Mouse (Mus musculus) hindbrain, embryonic 16.5 days (tissue): ENCODE results near the gene Psme1. TPM values are rescaled to one million over a fixed set of nuclear protein-coding genes. Genes with fewer than 3 reads are reported as not detected.

Experiments used
- ATAC-seq: fragments of 200-750 bp; cut with Nextera tagmentation; 2 replicates; pipeline ENCODE4 v1.8.0; 2017; ENCODE audit warnings: moderate TSS enrichment, moderate library complexity
- H3K27ac ChIP-seq: fragments of 300-500 bp; sonication (generic); 2 replicates; pipeline ENCODE4 v1.5.1; 2014; ENCODE audit warnings: low read depth, mild to moderate bottlenecking, control low read depth, low read length, moderate library complexity
- H3K27me3 ChIP-seq: fragments of 300-500 bp; sonication (generic); replicated peaks from 2 replicates; pipeline ENCODE4 v1.6.1; 2014; ENCODE audit warnings: low read length; ENCODE audit not compliant: control insufficient read depth, insufficient read depth
- H3K36me3 ChIP-seq: fragments of 300-500 bp; sonication (generic); 2 replicates; pipeline ENCODE4 v1.6.1; 2014; ENCODE audit warnings: mild to moderate bottlenecking, low read length, moderate library complexity, mixed read lengths; ENCODE audit not compliant: control insufficient read depth, insufficient read depth
- H3K4me1 ChIP-seq: fragments of 300-500 bp; sonication (generic); 2 replicates; pipeline ENCODE4 v1.6.1; 2014; ENCODE audit warnings: low read depth, low read length; ENCODE audit not compliant: control insufficient read depth, insufficient read depth
- H3K4me2 ChIP-seq: fragments of 300-500 bp; sonication (generic); 2 replicates; pipeline ENCODE4 v1.6.1; 2014; ENCODE audit warnings: mild to moderate bottlenecking, low read length, control low read depth, moderate library complexity
- H3K4me3 ChIP-seq: fragments of 300-500 bp; sonication (generic); 2 replicates; pipeline ENCODE4 v1.5.1; 2014; ENCODE audit warnings: mild to moderate bottlenecking, low read length, control low read depth, moderate library complexity
- H3K9ac ChIP-seq: fragments of 300-500 bp; sonication (generic); 2 replicates; pipeline ENCODE4 v1.6.1; 2014; ENCODE audit warnings: low read depth, mild to moderate bottlenecking, control low read depth, low read length, moderate library complexity
- H3K9me3 ChIP-seq: fragments of 300-500 bp; sonication (generic); 2 replicates; pipeline ENCODE4 v1.6.1; 2014; ENCODE audit warnings: mild to moderate bottlenecking, low read length, moderate library complexity; ENCODE audit not compliant: control insufficient read depth
- WGBS: fragments of 180-500 bp; shearing (Covaris S2); extraction: QIAGEN DNeasy Blood & Tissue Kit; methylation state at CpG from one replicate; pipeline ENCODE4 v1.1.7; 2014; 5-methylcytosine and 5-hydroxymethylcytosine counted together
- polyA plus RNA-seq: library from polyadenylated mRNA; unstranded; fragments of >200 nt; fragmentation: Nextera tagmentation; extraction: Ambion mirVana; gene quantifications from 2 replicates; pipeline ENCODE4 v1.2.1, GENCODE M21; 2015

Gene Psme1
- 223 and 230 TPM in 2 replicates for polyA plus RNA-seq

GRCm38 (mm10) chr14:55577871-55578667 is at the start of gene Psme1:
TSS of gene Psme1 (plus strand) at chr14:55578123.
- Histone ChIP-seq H3K4me3 (peak within 1 kb of the TSS; percentile 71), H3K9me3 (no peaks in the 10 kb centered on the region), H3K36me3 (peaks cover 9% of the 10 kb centered on the region), H3K9ac (peak within 1 kb of the TSS; percentile 93), H3K27me3 (no peaks in the 10 kb centered on the region), H3K4me2 (peak within 1 kb of the TSS; percentile 93), H3K27ac (peak within 1 kb of the TSS; percentile 89), H3K4me1 (peaks cover 5% of the 10 kb centered on the region)
- under 1% methylated on average over 32 of the region's 32 CpGs for WGBS
- ATAC-seq, result peak; percentile 95

- H3K27me3 ChIP-seq, result no peaks in the 10 kb centered on the region
- 61% methylated on average over 6 of the region's 6 CpGs for WGBS
- H3K4me3 ChIP-seq, result no peak overlapping the region
- H3K4me1 ChIP-seq, result peaks cover 6% of the 10 kb centered on the region
- H3K36me3 ChIP-seq, result no peaks in the 10 kb centered on the region
- H3K9ac ChIP-seq, result no peak overlapping the region
- no peak overlapping the region for H3K27ac ChIP-seq
- no peaks in the 10 kb centered on the region for H3K9me3 ChIP-seq
- no peak overlapping the region for H3K4me2 ChIP-seq
- no peak for ATAC-seq
Measured at GRCm38 (mm10) chr14:55536116-55536745, 41.7 kb upstream of the Psme1 start.

- Histone ChIP-seq H3K4me3 (peak within 1 kb of the TSS; percentile 61), H3K9ac (peak within 1 kb of the TSS; percentile 82), H3K36me3 (peaks cover 10% of the 10 kb centered on the region), H3K27me3 (no peaks in the 10 kb centered on the region), H3K27ac (peak within 1 kb of the TSS; percentile 88), H3K4me2 (peak within 1 kb of the TSS; percentile 87), H3K9me3 (no peaks in the 10 kb centered on the region), H3K4me1 (peaks cover 15% of the 10 kb centered on the region)
- WGBS, result 0% methylated on average over 31 of the region's 32 CpGs
- ATAC-seq, result peak; percentile 90
Measured at GRCm38 (mm10) chr14:55540067-55540786, 37.7 kb upstream of the Psme1 start, which contains the start of gene Pck2. TSS of gene Pck2 (plus strand) at chr14:55540266.

- Histone ChIP-seq H3K4me3 (peak overlapping the region; percentile 61), H3K9me3 (no peaks in the 10 kb centered on the region), H3K36me3 (peaks cover 12% of the 10 kb centered on the region), H3K9ac (peak overlapping the region; percentile 82), H3K4me2 (peak overlapping the region; percentile 87), H3K4me1 (peaks cover 15% of the 10 kb centered on the region), H3K27ac (peak overlapping the region; percentile 88), H3K27me3 (no peaks in the 10 kb centered on the region)
- peak; percentile 55 for ATAC-seq
- WGBS, result 4% methylated on average over 10 of the region's 10 CpGs
Measured at GRCm38 (mm10) chr14:55540787-55541321, 37.1 kb upstream of the Psme1 start.

GRCm38 (mm10) chr14:55542268-55542667 is 35.7 kb upstream of the Psme1 start:
- ATAC-seq, result no peak
- Histone ChIP-seq H3K27me3 (no peaks in the 10 kb centered on the region), H3K36me3 (peaks cover 12% of the 10 kb centered on the region), H3K4me2 (no peak overlapping the region), H3K27ac (no peak overlapping the region), H3K4me1 (peaks cover 15% of the 10 kb centered on the region), H3K9ac (no peak overlapping the region), H3K4me3 (no peak overlapping the region), H3K9me3 (no peaks in the 10 kb centered on the region)
- WGBS, result 97% methylated on average over 12 of the region's 12 CpGs

- 0 out of 2 replicates have a peak overlapping the region, but pooled peaks have one; percentile 5 for H3K9ac ChIP-seq
- peaks cover 15% of the 10 kb centered on the region for H3K4me1 ChIP-seq
- no peaks in the 10 kb centered on the region for H3K9me3 ChIP-seq
- no peak overlapping the region for H3K27ac ChIP-seq
- ATAC-seq, result no peak
- no peaks in the 10 kb centered on the region for H3K27me3 ChIP-seq
- H3K36me3 ChIP-seq, result peaks cover 22% of the 10 kb centered on the region
- H3K4me2 ChIP-seq, result no peak overlapping the region
- 51% methylated on average over 9 of the region's 9 CpGs for WGBS
- no peak overlapping the region for H3K4me3 ChIP-seq
Measured at GRCm38 (mm10) chr14:55544334-55544733, 33.6 kb upstream of the Psme1 start.

GRCm38 (mm10) chr14:55550191-55550590 is 27.7 kb upstream of the Psme1 start:
- H3K9ac ChIP-seq, result no peak overlapping the region
- H3K27me3 ChIP-seq, result no peaks in the 10 kb centered on the region
- H3K36me3 ChIP-seq, result peaks cover 13% of the 10 kb centered on the region
- H3K4me1 ChIP-seq, result no peaks in the 10 kb centered on the region
- no peaks in the 10 kb centered on the region for H3K9me3 ChIP-seq
- H3K4me3 ChIP-seq, result no peak overlapping the region
- no peak overlapping the region for H3K4me2 ChIP-seq
- H3K27ac ChIP-seq, result no peak overlapping the region
- 79% methylated on average over 6 of the region's 6 CpGs for WGBS
- no peak for ATAC-seq

- peaks cover 10% of the 10 kb centered on the region; the same call in 1 of the 2 replicates for H3K36me3 ChIP-seq
- H3K9ac ChIP-seq, result no peak overlapping the region
- no peak overlapping the region for H3K4me2 ChIP-seq
- no peak overlapping the region for H3K4me3 ChIP-seq
- H3K4me1 ChIP-seq, result no peaks in the 10 kb centered on the region
- H3K27me3 ChIP-seq, result no peaks in the 10 kb centered on the region
- H3K27ac ChIP-seq, result no peak overlapping the region
- H3K9me3 ChIP-seq, result no peaks in the 10 kb centered on the region
- ATAC-seq, result no peak
- 72% methylated on average over 5 of the region's 5 CpGs for WGBS
Measured at GRCm38 (mm10) chr14:55551347-55551746, 26.6 kb upstream of the Psme1 start.
